Mouse (Mus musculus): ENCODE data around the gene Tjap1.

Tjap1 gene

DNA sequence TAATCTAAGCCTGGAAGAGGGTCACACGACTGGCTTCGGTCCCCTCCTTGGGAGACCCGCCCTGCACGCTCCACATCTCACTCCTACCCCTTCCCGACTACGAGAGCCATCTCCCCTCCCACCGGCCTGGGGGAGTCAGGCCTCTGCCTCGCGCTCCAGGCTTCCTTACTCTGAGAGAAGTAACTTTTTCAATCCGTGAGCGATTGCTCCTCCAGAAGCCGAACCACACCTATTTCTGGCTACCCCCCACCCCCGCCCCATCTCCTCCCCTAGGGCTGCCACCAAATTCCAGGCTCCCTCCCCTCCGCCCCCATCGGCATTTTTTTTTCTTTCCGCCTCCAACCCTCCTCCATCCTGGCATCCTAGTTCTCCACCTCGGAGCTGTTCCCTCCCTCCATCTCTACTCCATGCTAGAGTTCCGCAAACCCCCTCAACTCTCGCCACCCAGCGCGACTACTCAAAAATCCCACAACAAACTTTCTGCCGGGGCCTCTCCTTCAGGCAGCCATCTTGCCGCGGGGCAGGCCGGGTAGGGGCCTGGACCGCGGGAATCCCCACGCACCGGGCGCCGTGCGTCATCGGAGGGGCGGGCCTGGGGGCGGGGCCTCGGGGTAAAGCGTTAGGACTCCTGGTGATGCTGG is at the start of gene Tjap1:
Gene Tjap1, minus strand, starts transcription at position 544 of the 641 bp plus-strand sequence.
- peak; percentile 69 to 78 for DNase-seq (ENCODE audit: low spot score in 2 of 2)

DNA sequence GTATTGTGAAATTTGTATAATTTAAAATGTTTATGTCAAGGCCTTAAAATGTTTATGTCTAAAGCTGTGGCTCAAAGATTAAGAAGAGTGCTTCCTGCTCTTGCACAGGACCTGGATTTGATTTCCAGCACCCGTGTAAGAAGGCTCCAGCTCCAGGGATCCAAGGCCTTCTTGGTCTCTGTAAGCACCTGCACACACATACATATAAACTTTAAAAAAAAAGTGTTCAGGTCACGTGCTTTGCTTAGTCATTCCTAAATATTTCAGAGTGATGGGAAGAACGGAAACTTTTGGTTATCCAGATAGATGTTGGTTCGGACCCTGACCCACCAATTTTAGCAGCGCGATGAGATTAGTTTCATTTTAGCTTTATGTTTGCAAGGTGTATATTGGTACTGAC is 45.9 kb upstream of the Tjap1 start:
- DNase-seq (ENCODE audit: low spot score in 2 of 2): no peak

DNA sequence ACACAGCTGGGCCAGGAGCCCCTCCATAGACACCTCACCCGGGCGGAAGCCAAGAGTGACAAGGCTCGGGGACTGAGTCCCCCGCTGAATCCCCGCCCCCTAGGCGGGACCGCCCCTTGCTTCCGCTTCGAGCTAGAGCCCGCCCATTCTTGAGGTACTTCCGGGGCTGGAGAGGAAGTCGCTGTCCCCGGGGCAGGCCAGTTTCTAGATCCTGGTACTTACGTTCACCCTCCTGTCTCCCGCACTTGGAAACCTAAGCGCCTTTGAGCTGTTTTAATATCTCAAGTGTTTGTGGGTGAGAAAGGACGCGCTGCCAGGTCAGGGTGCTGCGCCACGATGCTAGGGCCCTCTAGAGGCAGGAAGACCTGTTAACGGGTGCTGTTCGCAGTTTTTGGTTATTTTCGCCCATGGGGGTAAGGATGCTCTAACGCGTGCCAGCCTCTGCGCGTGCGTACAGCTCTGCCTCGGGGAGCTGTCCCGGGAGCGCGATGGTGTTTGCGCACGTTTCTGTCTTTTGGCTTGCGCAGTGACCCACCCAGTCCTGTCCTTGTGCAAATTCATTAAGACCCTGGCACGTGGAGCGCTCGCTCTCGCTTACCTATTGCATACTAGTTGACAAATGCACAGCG is 45.2 kb upstream of the Tjap1 start, which contains the start of gene Abcc10:
Gene Abcc10, minus strand, starts transcription at position 447 of the 629 bp plus-strand sequence.
- DNase-seq (ENCODE audit: low spot score in 2 of 2): peak; percentile 97 to 98

DNA sequence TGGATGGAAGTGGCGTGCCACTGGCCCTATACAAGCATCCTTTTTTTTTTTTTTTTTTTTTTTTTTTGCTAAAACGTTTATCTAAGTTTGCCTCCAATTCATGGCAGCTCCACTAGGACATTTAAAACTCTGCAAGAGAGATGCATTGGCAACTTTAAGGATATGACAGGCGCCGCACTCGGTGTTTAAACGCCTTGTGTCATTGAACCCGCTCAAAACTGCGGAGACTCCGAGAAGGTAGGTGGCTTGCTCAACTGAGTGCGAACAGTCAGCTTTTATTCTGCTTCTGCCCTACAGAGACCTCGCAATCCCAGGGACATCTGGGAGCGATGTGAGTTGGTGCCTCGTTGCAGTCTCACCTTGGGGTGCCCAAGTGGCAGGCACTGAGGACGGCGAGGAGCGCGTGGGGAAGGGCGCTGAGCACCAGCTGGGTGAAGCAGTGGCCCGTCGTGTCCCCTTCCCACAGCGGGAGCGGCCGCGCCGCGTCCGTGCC is 44.6 kb upstream of the Tjap1 start:
- no peak for DNase-seq (ENCODE audit: low spot score in 2 of 2)

- DNase-seq (ENCODE audit: low spot score in 2 of 2): no peak
These were observed 39.4 kb upstream of the Tjap1 start for GRCm38 (mm10) chr17:46322046-46322823.

DNA sequence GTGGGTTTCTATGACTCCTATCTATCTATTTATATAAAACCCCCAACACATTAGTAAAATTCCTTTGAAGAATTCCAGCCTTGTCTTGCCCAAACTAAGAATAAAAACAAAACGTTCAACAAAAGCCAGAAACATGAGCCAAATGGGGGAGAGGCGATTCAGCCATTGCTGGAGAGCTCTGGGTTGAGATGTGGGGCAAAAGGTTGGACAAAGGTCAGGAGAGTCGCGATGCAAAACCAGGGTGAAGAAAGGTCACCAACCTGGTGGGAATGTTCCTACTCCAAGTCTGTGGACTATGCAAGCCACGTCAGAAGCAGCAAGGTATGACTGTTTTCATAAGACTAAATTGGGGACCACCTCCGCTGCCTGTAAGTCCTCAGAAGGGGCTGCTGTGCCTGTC is 37.7 kb upstream of the Tjap1 start:
- no peak for DNase-seq (ENCODE audit: low spot score in 2 of 2)

DNA sequence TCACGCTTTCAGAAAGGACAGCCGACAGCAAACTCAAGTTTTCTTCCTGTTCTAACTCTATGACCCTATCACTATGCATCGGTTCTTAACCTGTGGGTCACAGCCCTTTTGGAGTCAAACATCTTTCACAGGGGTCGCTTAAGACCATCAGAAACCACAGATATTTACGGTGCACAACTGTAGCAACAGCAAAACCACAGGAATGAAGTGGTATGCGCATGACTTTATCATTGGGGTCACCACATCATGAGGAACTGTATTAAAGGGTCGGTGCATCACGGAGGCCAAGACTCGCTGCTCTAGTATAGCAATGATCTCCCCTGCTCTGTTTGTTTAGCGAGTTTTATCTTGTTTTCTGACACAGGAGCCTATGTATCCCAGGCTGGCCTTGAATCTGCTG is 33.0 kb upstream of the Tjap1 start:
- DNase-seq (ENCODE audit: low spot score in 2 of 2): no peak

- DNase-seq (ENCODE audit: low spot score in 2 of 2): no peak
These were observed 30.4 kb upstream of the Tjap1 start for GRCm38 (mm10) chr17:46313135-46313715.

- no peak for DNase-seq (ENCODE audit: low spot score in 2 of 2)
These were observed 27.7 kb upstream of the Tjap1 start for GRCm38 (mm10) chr17:46310515-46310914.

DNA sequence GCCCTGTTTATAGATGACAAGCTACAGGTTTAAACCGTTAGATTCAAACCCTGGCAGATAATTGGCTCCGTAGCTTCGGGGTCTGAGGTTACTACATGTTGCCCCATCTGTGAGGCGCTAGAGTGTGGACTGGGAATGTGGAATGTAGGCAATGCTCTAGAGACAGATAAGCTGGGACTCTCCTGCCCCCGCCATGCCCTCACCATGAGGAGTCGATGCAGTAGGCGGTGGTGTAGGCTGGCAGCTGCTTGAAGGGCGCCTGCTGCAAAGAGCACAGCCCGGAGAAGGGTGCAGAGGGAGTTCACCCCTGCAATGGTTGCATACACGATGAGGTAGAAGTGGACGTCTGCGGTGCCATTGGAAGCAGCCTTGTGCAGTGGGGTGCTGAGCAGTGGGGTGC is 27.0 kb upstream of the Tjap1 start:
- DNase-seq (ENCODE audit: low spot score in 2 of 2): no peak

DNA sequence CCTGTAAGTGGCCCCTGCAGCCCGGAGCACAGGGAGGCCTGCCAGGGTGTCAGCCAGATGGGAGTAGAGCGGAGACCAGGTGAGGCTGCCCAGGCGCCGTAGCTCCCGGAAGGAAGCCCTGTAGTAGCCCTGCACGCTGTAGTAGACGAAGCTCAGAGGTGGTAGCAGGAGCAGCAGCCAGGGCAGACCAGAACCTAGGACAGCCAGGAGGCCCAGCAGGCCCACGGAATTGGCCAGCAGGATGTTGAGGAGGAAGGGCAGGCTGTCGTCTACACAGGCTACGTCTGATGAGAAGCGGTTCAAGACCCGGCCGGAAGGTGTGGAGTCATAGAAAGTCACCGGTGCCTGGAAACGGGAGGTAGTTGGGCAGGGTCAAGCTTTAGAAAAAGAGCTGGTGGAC is 24.1 kb upstream of the Tjap1 start:
- DNase-seq (ENCODE audit: low spot score in 2 of 2): no peak

DNA sequence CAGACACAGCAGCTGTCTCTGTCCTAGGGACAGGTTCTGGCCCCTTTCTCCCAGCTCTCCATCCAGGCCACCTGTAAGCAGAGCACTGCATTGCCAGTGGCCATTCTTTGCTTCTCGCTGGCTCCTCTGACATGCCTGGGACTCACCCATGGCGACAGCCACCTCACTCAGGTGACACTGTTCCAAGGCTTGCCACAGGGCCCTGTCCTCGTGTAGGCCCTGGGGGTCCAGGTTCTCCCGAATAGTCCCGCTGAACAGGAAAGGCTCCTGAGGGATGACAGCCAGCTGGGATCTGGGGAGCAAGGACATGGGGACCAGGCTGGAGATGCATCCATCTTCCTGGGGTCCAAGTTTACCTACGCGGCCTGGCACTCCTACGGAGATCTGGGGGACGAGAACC is 21.4 kb upstream of the Tjap1 start:
- no peak for DNase-seq (ENCODE audit: low spot score in 2 of 2)

DNA sequence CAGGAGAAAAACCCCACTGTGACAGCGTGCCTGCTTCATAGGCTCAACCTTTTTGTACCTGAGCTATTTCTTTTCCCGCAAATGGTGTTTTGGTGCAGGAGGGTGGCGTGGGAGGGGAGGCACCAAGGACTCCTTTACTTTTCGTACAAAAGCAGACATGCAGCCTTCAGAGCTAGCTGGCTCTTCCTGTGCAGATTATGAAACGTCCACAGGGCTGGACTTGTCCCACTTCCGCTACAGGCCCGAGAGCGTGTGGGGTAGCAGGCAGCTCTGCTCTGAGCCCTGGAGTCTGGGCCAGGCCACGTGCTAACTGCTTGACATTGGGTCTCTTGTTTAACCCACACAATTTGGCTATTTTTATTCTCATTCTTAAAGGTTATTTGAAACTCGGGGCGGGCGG is 19.1 kb upstream of the Tjap1 start:
- DNase-seq (ENCODE audit: low spot score in 2 of 2): no peak

GRCm38 (mm10) chr17:46298220-46298913 is 15.5 kb upstream of the Tjap1 start:
- peak; percentile 56 to 78 for DNase-seq (ENCODE audit: low spot score in 2 of 2)

DNA sequence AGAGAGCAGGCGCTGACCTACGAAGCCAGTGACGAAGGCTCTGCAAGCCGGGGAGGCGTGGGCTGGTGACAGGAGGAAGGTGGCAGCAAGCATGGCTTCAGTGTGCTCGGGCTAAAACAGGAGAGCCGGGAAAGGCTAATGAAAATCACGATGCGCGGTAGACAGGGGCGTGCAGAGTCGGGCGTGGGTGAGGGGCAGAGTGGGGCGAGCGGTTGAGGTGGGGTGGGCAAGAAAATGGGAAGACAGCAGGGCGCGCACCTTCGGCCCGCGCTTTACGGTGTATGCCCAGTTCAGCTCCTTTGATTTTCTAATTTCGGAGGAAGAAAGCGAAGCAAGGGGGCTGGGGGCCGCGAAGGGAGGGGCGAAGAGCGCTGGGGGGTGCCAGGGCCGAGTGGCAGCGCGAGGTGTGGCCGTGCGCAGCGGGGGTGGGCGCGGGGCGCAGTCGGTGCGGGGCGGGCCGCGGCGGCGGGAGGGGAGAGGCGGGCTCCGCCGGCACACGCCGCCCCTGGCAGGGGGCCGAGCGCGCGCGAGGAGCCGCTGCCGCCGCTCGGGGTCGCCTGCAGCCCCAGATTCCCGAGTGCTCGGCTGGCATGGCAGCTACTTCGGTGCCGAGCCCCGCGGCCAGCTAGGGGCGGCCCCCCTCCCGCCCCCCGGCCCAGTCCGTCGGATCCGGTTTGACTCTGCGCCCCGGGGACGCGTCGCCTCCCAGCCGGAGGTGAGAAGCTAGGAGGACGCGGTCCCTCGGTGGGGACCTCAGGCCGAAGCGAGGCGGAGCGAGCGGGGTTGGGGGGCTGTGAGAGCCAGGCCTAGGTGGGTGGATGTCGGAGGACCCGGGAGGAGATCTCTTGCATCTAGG is 14.8 kb upstream of the Tjap1 start, which contains the start of gene Dlk2:
Gene Dlk2, plus strand, starts transcription at position 58 of the 856 bp plus-strand sequence.
- DNase-seq (ENCODE audit: low spot score in 2 of 2): no peak

- DNase-seq (ENCODE audit: low spot score in 2 of 2): no peak
These were observed 14.2 kb upstream of the Tjap1 start for GRCm38 (mm10) chr17:46297028-46297363.

- DNase-seq (ENCODE audit: low spot score in 2 of 2): no peak
These were observed 13.8 kb upstream of the Tjap1 start for GRCm38 (mm10) chr17:46296601-46297000.

DNA sequence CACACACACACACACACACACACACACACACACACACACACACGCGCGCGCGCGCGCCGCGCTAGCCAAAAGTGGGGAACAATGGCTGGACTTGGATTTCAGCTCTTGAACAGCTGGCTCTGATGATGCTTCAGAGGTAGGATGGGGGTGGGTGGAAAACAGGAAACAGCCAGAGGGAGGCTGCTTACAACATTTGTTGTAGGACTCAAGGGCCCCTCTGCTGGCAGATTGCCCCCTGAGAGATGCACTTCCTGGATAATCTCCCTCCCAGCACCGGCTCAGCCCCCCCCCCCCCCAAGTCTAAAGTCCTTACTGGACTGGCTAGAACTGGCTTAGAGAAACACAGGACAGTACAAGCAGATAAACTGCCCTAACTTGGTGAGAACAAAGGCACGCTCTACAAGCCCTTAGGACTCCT is 4.9 kb upstream of the Tjap1 start:
- DNase-seq (ENCODE audit: low spot score in 2 of 2): no peak

DNA sequence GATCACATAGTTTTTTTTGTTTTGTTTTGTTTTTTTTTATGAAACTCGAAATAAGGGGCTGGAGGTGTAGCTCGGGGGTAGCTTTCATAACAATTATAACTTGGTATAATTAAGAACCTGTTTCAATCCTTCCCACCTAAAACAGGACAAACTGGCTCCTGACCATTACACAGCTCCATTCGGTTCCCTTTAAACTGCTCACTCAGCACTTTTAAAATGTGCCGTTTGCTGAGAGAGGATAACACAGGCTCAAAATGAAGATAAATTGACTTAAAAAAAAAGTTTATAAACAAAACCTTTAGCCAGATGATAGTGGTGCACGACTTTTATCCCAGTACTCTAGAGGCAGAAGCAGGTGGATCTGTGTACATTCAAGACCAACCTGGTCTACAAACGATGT is 2.6 kb upstream of the Tjap1 start:
- DNase-seq (ENCODE audit: low spot score in 2 of 2): no peak

GRCm38 (mm10) chr17:46284653-46285052 is 1.8 kb upstream of the Tjap1 start:
- no peak for DNase-seq (ENCODE audit: low spot score in 2 of 2)

DNA sequence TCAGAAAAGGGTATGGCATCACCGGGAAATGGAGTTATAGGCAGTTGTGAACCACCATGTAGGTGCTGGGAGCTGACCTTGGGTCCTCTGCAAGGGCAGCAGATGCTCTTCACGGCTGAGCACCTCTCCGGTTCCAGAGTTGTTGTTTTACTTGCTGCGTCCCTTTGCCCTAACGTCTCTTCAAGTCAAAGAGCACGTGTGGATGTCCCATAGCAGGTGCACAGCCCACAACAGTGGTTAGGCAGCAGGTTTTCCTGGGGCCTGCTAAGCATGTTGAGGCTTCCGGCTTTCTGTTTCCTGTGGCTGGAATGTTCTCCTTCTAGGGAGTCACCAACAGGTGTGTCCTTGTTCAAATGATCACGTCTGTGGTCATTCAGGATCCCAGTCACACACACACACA is 1.1 kb upstream of the Tjap1 start:
- DNase-seq (ENCODE audit: low spot score in 2 of 2): peak in 1 of 2 experiments; percentile 22
